Mouse (Mus musculus) CD4-positive helper T cell, adult 2 months (primary cell): ENCODE measurements around the gene Ldb2.

Source experiments
- DNase-seq: peaks from one replicate; pipeline ENCODE4 v3.0.0-alpha.2; 2012; ENCODE audit warnings: low read depth, missing footprints, low spot score

Gene Ldb2

GRCm38 (mm10) chr5:44719872-44720271, 79.6 kb downstream of the Ldb2 start:
- DNase-seq: no peak

GRCm38 (mm10) chr5:44714508-44714907, 85.0 kb downstream of the Ldb2 start:
- DNase-seq: no peak

- DNase-seq: no peak
Measured at GRCm38 (mm10) chr5:44713181-44713789, 86.2 kb downstream of the Ldb2 start.

GRCm38 (mm10) chr5:44711211-44711610, 88.3 kb downstream of the Ldb2 start:
- DNase-seq: no peak

- DNase-seq: no peak
Measured at GRCm38 (mm10) chr5:44710132-44710871, 89.2 kb downstream of the Ldb2 start.

GRCm38 (mm10) chr5:44709276-44709675, 90.2 kb downstream of the Ldb2 start:
- DNase-seq: no peak

- no peak for DNase-seq
Measured at GRCm38 (mm10) chr5:44707946-44708345, 91.5 kb downstream of the Ldb2 start.

- no peak for DNase-seq
Measured at GRCm38 (mm10) chr5:44706997-44707698, 92.3 kb downstream of the Ldb2 start.

- no peak for DNase-seq
Measured at GRCm38 (mm10) chr5:44697993-44698392, 101.5 kb downstream of the Ldb2 start.

GRCm38 (mm10) chr5:44696548-44696947, 102.9 kb downstream of the Ldb2 start:
- no peak for DNase-seq

- DNase-seq: no peak
Measured at GRCm38 (mm10) chr5:44693674-44694073, 105.8 kb downstream of the Ldb2 start.

- DNase-seq: no peak
Measured at GRCm38 (mm10) chr5:44686344-44686743, 113.1 kb downstream of the Ldb2 start.

GRCm38 (mm10) chr5:44681054-44681638, 118.3 kb downstream of the Ldb2 start:
- no peak for DNase-seq

- no peak for DNase-seq
Measured at GRCm38 (mm10) chr5:44677814-44678213, 121.7 kb downstream of the Ldb2 start.

- no peak for DNase-seq
Measured at GRCm38 (mm10) chr5:44676145-44676754, 123.2 kb downstream of the Ldb2 start.

- DNase-seq: no peak
Measured at GRCm38 (mm10) chr5:44670336-44670735, 129.1 kb downstream of the Ldb2 start.

GRCm38 (mm10) chr5:44667907-44668306, 131.6 kb downstream of the Ldb2 start:
- no peak for DNase-seq

GRCm38 (mm10) chr5:44667383-44667782, 132.1 kb downstream of the Ldb2 start:
- no peak for DNase-seq

- DNase-seq: no peak
Measured at GRCm38 (mm10) chr5:44659651-44660050, 139.8 kb downstream of the Ldb2 start.

- DNase-seq: no peak
Measured at GRCm38 (mm10) chr5:44656707-44657106, 142.8 kb downstream of the Ldb2 start.

GRCm38 (mm10) chr5:44654403-44654802, 145.1 kb downstream of the Ldb2 start:
- no peak for DNase-seq

GRCm38 (mm10) chr5:44646842-44647190, 152.7 kb downstream of the Ldb2 start:
- DNase-seq: no peak
